Mouse (Mus musculus): ENCODE data around the gene Hipk2. TPM values are rescaled to one million over a fixed set of nuclear protein-coding genes. Genes with fewer than 3 reads are reported as not detected.

The Hipk2 gene
- total RNA-seq, 2 experiments from 2014 or later, result 45.8 to 49.0 TPM

DNA sequence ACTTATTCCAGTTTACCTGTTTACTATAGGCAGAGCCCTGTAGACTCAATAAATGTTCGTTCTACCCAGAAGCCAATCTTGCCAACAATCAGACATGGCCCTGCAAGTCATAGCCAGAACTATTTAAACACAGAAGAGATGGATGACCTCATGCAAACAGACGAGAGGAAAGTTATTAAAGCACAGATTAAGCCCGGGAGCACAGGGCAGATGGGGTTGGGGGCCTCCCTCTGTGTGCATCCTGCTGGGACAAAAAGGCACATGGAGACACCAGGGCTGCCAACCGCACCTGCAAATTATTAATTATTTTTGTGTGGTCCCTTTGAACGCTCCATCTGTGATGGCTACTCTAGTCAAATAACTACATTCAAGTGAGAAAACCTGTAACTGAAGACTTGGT is 30.1 kb downstream of the Hipk2 start:
- intact Hi-C loops (cut with DNase I; ENCODE audit: low total_unique reads), result no loop called here
- DNase-seq, result no peak

DNA sequence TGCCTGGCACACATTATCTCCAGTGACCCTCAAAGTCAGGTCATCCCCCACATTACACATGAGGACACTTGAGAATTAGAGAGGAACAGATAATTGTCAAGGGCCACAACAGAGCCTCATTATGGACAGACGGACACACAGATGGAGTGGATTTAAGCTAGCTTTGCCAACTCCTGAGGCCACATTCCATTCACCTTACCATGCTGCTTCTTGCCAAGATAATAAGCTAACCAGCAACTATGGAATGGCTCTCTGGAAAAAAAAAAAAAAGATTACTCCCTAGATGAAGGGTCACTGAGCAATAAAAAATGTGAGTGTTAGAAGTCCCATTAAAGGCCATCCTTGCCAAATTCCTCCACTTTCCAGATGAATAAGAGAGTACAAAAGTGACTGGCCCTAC is 30.8 kb downstream of the Hipk2 start:
- intact Hi-C loops (cut with DNase I; ENCODE audit: low total_unique reads), result no loop called here

GRCm38 (mm10) chr6:38841551-38841950 is 34.4 kb downstream of the Hipk2 start:
- no peak for DNase-seq
- intact Hi-C loops (cut with DNase I; ENCODE audit: low total_unique reads), result no loop called here

More for the DNA sequence above, 30.8 kb downstream of the Hipk2 start:
- no peak for DNase-seq

DNA sequence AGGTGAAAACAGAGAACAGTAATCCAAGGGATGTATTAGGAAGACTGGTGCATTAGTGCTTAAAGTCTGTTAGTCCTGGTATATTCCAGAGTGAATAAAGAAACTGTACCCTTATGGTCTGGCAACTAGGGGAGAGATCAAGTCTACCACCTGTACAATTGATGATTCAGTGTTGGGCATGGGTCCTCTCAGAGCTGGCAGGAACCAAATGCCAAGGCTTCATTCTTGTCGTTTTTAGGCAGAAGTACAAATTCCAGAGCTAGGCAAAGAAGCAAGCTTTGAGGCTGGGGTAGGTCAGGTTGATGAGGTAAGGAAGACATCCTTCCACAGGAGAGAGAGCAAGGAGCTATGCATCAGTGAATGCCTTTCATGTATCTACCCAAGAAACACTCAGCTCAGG is 35.2 kb downstream of the Hipk2 start:
- no peak for DNase-seq
- intact Hi-C loops (cut with DNase I; ENCODE audit: low total_unique reads), result no loop called here

- intact Hi-C loops (cut with DNase I; ENCODE audit: low total_unique reads), result no loop called here
Measured at GRCm38 (mm10) chr6:38840380-38840779, 35.6 kb downstream of the Hipk2 start.

GRCm38 (mm10) chr6:38839891-38840290 is 36.1 kb downstream of the Hipk2 start:
- DNase-seq, result no peak
- intact Hi-C loops (cut with DNase I; ENCODE audit: low total_unique reads), result no loop called here

More at GRCm38 (mm10) chr6:38840380-38840779, 35.6 kb downstream of the Hipk2 start:
- DNase-seq, result peak; percentile 68

- no peak for DNase-seq
- intact Hi-C loops (cut with DNase I; ENCODE audit: low total_unique reads), result no loop called here
Measured at GRCm38 (mm10) chr6:38838061-38838460, 37.9 kb downstream of the Hipk2 start.

- intact Hi-C loops (cut with DNase I; ENCODE audit: low total_unique reads), result no loop called here
- no peak for DNase-seq
Measured at GRCm38 (mm10) chr6:38835217-38835616, 40.7 kb downstream of the Hipk2 start.

DNA sequence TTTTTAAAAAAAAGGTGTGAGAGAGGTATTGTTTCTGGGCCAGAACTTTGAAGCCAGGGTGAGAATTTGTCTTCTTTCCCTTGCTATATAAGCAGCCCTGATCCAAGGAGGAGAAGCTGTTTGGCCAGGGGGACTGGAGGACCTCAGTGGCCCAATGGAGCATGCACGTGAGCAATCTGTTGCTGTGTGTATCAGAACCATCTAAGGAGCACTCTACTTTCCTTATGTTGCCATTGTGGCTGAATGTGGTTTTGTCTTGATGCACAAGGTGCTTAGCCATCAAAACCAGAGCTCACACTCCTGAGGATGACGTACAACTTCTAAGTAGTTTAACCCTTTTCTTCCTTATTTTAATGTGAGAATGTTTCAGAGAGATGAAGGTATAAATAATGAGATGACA is 41.2 kb downstream of the Hipk2 start:
- intact Hi-C loops (cut with DNase I; ENCODE audit: low total_unique reads), result no loop called here
- no peak for DNase-seq

DNA sequence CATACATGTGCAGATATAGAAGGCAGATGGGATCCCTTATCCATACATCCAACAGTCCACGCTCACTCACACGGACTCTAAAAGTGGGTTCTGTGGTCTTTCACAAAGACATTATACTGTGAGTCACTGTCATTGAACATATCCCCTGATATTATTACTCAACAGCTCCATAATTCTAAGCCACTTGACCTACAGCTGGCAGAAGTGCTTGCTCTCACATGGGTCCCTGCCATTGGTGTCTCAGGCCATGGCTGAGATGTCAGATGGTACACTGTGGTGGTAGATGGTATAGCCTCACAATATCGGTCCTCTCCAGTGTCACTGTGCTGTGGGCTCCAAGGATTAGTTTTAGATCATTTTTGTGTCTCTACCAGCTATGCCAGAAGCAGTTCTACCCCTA is 42.2 kb downstream of the Hipk2 start:
- intact Hi-C loops (cut with DNase I; ENCODE audit: low total_unique reads), result no loop called here
- no peak for DNase-seq

DNA sequence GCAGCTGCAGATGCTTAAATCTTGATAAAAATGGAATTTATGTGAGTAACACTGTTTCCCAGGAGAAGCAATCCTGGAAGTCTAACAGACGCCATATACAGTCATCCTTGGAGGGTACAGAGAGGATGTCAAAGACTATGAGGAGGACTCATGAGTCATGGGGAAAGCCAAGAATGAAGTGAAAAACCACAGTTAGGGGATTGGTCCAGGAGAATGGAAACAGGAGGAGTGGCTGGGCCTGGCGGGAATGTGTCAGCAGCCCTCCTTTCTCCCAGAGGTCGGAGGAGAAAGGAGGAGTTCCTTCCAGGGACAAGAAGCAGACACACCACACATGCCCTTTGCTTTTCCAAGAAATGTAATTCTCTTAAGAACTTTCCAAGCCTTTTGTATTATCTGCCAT is 46.5 kb downstream of the Hipk2 start:
- intact Hi-C loops (cut with DNase I; ENCODE audit: low total_unique reads), result no loop called here
- no peak for DNase-seq

GRCm38 (mm10) chr6:38828211-38828610 is 47.8 kb downstream of the Hipk2 start:
- intact Hi-C loops (cut with DNase I; ENCODE audit: low total_unique reads), result no loop called here
- DNase-seq, result no peak

GRCm38 (mm10) chr6:38827435-38827834 is 48.5 kb downstream of the Hipk2 start:
- no peak for DNase-seq
- intact Hi-C loops (cut with DNase I; ENCODE audit: low total_unique reads), result no loop called here

- no peak for DNase-seq
- intact Hi-C loops (cut with DNase I; ENCODE audit: low total_unique reads), result no loop called here
Measured at GRCm38 (mm10) chr6:38826857-38827256, 49.1 kb downstream of the Hipk2 start.

GRCm38 (mm10) chr6:38825886-38826285 is 50.1 kb downstream of the Hipk2 start:
- intact Hi-C loops (cut with DNase I; ENCODE audit: low total_unique reads), result no loop called here
- DNase-seq, result no peak

DNA sequence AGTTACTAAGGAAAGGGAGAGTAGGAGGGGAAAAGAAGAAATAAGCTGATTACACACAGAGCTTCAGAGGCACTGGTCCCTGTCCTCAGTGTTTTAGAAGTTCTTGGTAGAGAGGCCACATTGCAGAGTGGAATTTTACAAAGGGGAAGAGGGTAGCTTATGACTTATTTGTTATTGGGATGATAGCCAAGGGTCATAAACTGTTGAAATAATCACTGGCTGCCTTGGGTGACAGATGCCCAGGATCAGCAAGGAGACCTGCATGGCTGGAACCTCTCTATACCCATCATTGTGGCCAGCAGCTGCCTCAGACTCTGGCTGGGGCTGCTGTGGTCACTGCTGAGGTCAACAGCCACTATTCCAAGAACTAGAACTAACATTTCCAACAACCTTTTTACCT is 52.1 kb downstream of the Hipk2 start:
- intact Hi-C loops (cut with DNase I; ENCODE audit: low total_unique reads), result no loop called here
- no peak for DNase-seq

DNA sequence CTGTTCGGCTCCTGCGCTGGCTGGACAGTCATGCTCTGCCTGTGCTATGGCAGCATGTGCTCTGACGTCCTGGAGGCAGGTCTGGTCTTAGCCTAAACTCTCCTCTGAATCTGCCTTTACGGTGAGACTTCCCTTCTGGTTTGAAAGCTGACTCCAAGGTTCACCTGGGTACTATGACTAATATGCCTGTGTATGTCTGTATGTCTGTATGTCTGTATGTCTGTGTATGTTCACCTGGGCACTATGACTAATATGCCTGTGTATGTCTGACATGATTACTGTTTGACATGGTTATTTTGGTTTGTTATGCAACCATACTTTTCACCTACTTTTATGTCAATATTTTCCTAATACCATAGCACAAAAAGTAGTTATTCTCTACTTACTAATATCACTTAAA is 52.8 kb downstream of the Hipk2 start:
- intact Hi-C loops (cut with DNase I; ENCODE audit: low total_unique reads), result no loop called here
- DNase-seq, result no peak

- no peak for DNase-seq
- intact Hi-C loops (cut with DNase I; ENCODE audit: low total_unique reads), result no loop called here
Measured at GRCm38 (mm10) chr6:38821686-38822085, 54.3 kb downstream of the Hipk2 start.

DNA sequence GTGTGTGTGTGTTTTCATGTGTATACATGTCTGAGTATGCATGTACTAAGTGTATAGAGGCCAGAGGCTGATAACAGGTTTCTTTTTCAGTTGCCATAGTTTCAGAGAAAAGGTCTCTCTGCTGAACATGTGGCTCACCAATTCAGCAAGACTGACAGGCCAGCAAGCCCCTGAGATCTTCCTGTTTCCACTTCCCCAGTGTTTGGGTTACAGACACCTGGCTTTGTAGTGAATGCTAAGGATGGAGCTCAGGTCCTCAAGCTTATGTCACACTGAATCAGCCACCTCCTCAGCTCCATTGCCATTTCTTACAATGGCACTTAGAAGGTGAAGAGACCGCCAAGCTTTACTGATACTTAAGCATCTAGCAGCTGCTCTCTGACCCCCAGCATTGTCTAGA is 55.1 kb downstream of the Hipk2 start:
- intact Hi-C loops (cut with DNase I; ENCODE audit: low total_unique reads), result no loop called here
- no peak for DNase-seq

DNA sequence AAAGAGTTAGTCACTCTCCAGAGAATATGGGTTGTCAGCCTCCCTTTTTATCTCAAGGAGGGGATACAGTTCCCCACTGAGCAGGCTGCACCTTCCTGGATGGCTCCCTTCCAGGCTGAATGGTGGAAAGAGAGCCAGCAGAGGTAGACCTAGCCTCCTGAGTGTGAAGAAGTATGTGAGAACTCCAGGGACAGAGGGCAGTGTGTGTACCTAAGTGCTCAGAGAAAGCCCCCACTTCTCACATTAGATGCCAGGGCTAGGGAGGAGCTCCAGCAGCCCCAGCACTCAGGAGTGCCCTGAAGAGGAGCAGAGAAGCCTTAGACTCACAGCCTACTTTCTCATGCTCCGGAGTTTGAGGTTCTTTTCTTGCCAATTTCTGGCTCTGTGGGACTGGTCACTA is 59.7 kb downstream of the Hipk2 start:
- intact Hi-C loops (cut with DNase I; ENCODE audit: low total_unique reads), result no loop called here
- DNase-seq, result no peak

- intact Hi-C loops (cut with DNase I; ENCODE audit: low total_unique reads), result no loop called here
- no peak for DNase-seq
Measured at GRCm38 (mm10) chr6:38815582-38815981, 60.4 kb downstream of the Hipk2 start.

GRCm38 (mm10) chr6:38814690-38815089 is 61.3 kb downstream of the Hipk2 start:
- intact Hi-C loops (cut with DNase I; ENCODE audit: low total_unique reads), result no loop called here
- DNase-seq, result no peak

Measured in gastrocnemius, postnatal 14 days (tissue).